Mouse (Mus musculus) cerebellum, adult 2 months (tissue): Measurements from ENCODE around the gene Szt2.

Source experiments
- CTCF ChIP-seq: fragments of 200-500 bp; IDR thresholded peaks from 2 replicates; pipeline ENCODE4 v1.5.1; 2011; ENCODE audit warnings: low read depth, mild to moderate bottlenecking, control low read depth, low read length, moderate library complexity, borderline replicate concordance; ENCODE audit not compliant: insufficient read depth
- POLR2A ChIP-seq: fragments of 200-500 bp; IDR thresholded peaks from 2 replicates; pipeline ENCODE4 v1.6.1; 2011; ENCODE audit warnings: low read length, control low read depth, borderline replicate concordance; ENCODE audit not compliant: insufficient read depth

GRCm38 (mm10) chr4:118353689-118354088 is 55.4 kb downstream of the Szt2 start:
- TF ChIP-seq CTCF, result no peak
- no peak for TF ChIP-seq POLR2A
